Mouse (Mus musculus): Measurements from ENCODE around the gene Mark3.

DNA sequence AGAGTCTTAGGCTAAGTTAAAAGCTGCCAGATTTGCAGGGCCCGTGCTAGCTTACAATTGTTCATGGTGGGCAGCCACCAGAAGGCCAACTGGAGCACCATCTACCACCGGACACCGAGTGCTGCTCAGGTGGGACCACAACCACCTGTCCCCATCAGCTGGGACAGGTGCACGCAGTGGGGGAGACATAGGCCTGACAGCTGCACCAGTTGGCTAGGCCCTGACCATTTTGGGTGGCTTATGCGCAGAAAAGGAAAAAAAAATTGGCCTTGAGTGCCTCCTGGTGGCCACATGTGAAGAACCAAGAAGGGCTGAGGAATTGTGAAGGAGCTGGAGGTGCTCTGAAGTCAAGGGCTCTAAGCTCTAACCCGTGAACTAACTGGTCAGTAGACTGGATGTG lies 121.9 kb downstream of the Mark3 start:
- TF ChIP-seq CTCF (IDR thresholded peaks at IDR 0.05) (peak; percentile 89), EP300 (IDR thresholded peaks at IDR 0.05) (no peak)
